ENCODE assay signal across 22 mouse cellular contexts in genomic region chr5:17247732-17248606, GRCm38 (mm10).
DNase-seq lines count a peak whose midpoint lies in the region; ATAC-seq lines count a peak whose summit lies in the region.
"Had no signal": no experiment of that assay in that cellular context is flagged by ENCODE, and none has a peak within 500 bp of the region (broad histone marks: within the 10 kb centered on the region; RNA-seq: fewer than 3 reads in every experiment).

No protein-coding gene starts in this region.

- ATAC-seq in intestine, embryonic 16.5 days = peak; percentile 100
- ATAC-seq: forebrain, embryonic 13.5 days; hindbrain, embryonic 16.5 days; liver, embryonic 12.5 days; midbrain, embryonic 13.5 days had no signal

- DNase-seq in kidney, adult 9 months = peak; percentile 78
- no peak for DNase-seq in kidney, postnatal 10 days
- DNase-seq in adipocyte (ENCODE audit: low spot score) = peak; percentile 14
- DNase-seq in gastrocnemius, adult 8-10 months (ENCODE audit: low spot score in 2 of 2) = peak; percentile 11 to 23
- no peak for DNase-seq in retina, embryonic 14.5 days (ENCODE audit: low spot score)
- DNase-seq in right cerebral cortex, adult 18-20 months = no peak
- DNase-seq: B cell, adult 2 months; cerebellum, adult 2 months; heart, adult 2 months; heart, postnatal 4 days; lung, adult 2 months; lung, postnatal 36 days; right cerebral cortex, postnatal 4 days had no signal

- no peaks in the 10 kb centered on the region for H3K4me1 ChIP-seq in intestine, embryonic 16.5 days (ENCODE audit: control insufficient read depth, insufficient read depth, low read length)
- H3K4me1 ChIP-seq: embryonic facial prominence, embryonic 12.5 days; forebrain, embryonic 13.5 days; liver, embryonic 12.5 days; midbrain, embryonic 13.5 days; neural tube, embryonic 15.5 days had no signal

- no peak overlapping the region for H3K4me3 ChIP-seq in intestine, embryonic 16.5 days (ENCODE audit: low read length)
- H3K4me3 ChIP-seq: embryonic facial prominence, embryonic 12.5 days; erythroblast, embryonic 14.5 days; forebrain, embryonic 13.5 days; heart, adult 2 months; liver, embryonic 12.5 days; midbrain, embryonic 13.5 days; neural tube, embryonic 15.5 days had no signal

- H3K9ac ChIP-seq in intestine, embryonic 16.5 days (ENCODE audit: low read depth, low read length) = no peak overlapping the region
- H3K9ac ChIP-seq: embryonic facial prominence, embryonic 12.5 days; forebrain, embryonic 13.5 days; liver, embryonic 12.5 days; midbrain, embryonic 13.5 days; neural tube, embryonic 15.5 days had no signal

- no peak overlapping the region for H3K4me2 ChIP-seq in intestine, embryonic 16.5 days (ENCODE audit: low read depth, low read length)
- H3K4me2 ChIP-seq: embryonic facial prominence, embryonic 12.5 days; forebrain, embryonic 13.5 days; liver, embryonic 12.5 days; midbrain, embryonic 13.5 days; neural tube, embryonic 15.5 days had no signal

- no peaks in the 10 kb centered on the region for H3K9me3 ChIP-seq in intestine, embryonic 16.5 days (ENCODE audit: control insufficient read depth, low read length)
- H3K9me3 ChIP-seq: embryonic facial prominence, embryonic 12.5 days; forebrain, embryonic 13.5 days; liver, embryonic 12.5 days; midbrain, embryonic 13.5 days; neural tube, embryonic 15.5 days had no signal

- H3K36me3 ChIP-seq in intestine, embryonic 16.5 days (ENCODE audit: control insufficient read depth, insufficient read depth, low read length) = no peaks in the 10 kb centered on the region
- H3K36me3 ChIP-seq: embryonic facial prominence, embryonic 12.5 days; liver, embryonic 12.5 days; midbrain, embryonic 13.5 days; neural tube, embryonic 15.5 days had no signal

- 72% methylated on average over 5 of the region's 5 CpGs for WGBS in intestine, embryonic 16.5 days

- H3K27ac ChIP-seq in intestine, embryonic 16.5 days (ENCODE audit: low read length) = no peak overlapping the region
- H3K27ac ChIP-seq: embryonic facial prominence, embryonic 12.5 days; forebrain, embryonic 13.5 days; heart, adult 2 months; liver, embryonic 12.5 days; midbrain, embryonic 13.5 days; neural tube, embryonic 15.5 days; stomach, postnatal 0 days had no signal

- no peaks in the 10 kb centered on the region for H3K27me3 ChIP-seq in intestine, embryonic 16.5 days (replicated peaks; ENCODE audit: control insufficient read depth, insufficient read depth, low read length)
- H3K27me3 ChIP-seq: embryonic facial prominence, embryonic 12.5 days; forebrain, embryonic 13.5 days; liver, embryonic 12.5 days; midbrain, embryonic 13.5 days; neural tube, embryonic 15.5 days had no signal

Comparison
In these comparisons a context has a peak if more than half of its experiments do, and no peak if none do; other contexts are left out.
1. DNase-seq: peak in kidney, adult 9 months (single experiment), adipocyte (single experiment) and gastrocnemius, adult 8-10 months (2 of 2); none in kidney, postnatal 10 days (single experiment), retina, embryonic 14.5 days (single experiment) and right cerebral cortex, adult 18-20 months (single experiment).